Mouse (Mus musculus) adrenal gland, postnatal 14 days (tissue): ENCODE measurements around the gene Ptbp1. TPM values are rescaled to one million over a fixed set of nuclear protein-coding genes. Genes with fewer than 3 reads are reported as not detected.

Source experiments
- microRNA-seq, 2 experiments: library from miRNA; unstranded; fragments of <30 nt; microRNA quantifications; one replicate each; pipeline ENCODE4 v1.2.0; 2021
- total RNA-seq: library from RNA; stranded (reverse); gene quantifications from 2 replicates; pipeline ENCODE4 v1.2.3, GENCODE M21; 2021

Ptbp1 gene
- total RNA-seq, 1 experiment from 2014 or later, result 302 TPM

Small RNA genes lying within 50 kb of the gene (microRNA-seq; reads per million reads assigned to microRNA genes)
- 0 reads per million in 2 experiments for gene Mir6910

Other genes starting within 250 kb of the Ptbp1 start
- gene C2cd4c, start 240.4 kb upstream of the Ptbp1 start, total RNA-seq, result 0.08 and 0.11 TPM in 2 replicates
- gene Shc2, start 216.5 kb upstream of the Ptbp1 start, total RNA-seq, result 4.0 and 4.8 TPM in 2 replicates
- gene Odf3l2, start 208.7 kb upstream of the Ptbp1 start, total RNA-seq, result not detected in 2 replicates
- gene Madcam1, start 189.9 kb upstream of the Ptbp1 start, total RNA-seq, result 6.8 TPM in 1 of 2 replicates, not detected in the other
- gene Tpgs1, start 185.1 kb upstream of the Ptbp1 start, total RNA-seq, result 27.8 and 34.1 TPM in 2 replicates
- gene Cdc34, start 172.2 kb upstream of the Ptbp1 start, total RNA-seq, result 79.1 and 82.4 TPM in 2 replicates
- 0.89 and 1.1 TPM in 2 replicates for gene Gzmm, start 165.4 kb upstream of the Ptbp1 start, total RNA-seq
- 598 and 707 TPM in 2 replicates for gene Bsg, start 149.9 kb upstream of the Ptbp1 start, total RNA-seq
- gene Hcn2, start 137.8 kb upstream of the Ptbp1 start, total RNA-seq, result 7.1 and 10.6 TPM in 2 replicates
- 59.2 and 65.4 TPM in 2 replicates for gene Polrmt, start 107.8 kb upstream of the Ptbp1 start, total RNA-seq
- not detected in 2 replicates for gene Fgf22, start 99.4 kb upstream of the Ptbp1 start, total RNA-seq
- gene Rnf126, start 87.5 kb upstream of the Ptbp1 start, total RNA-seq, result 54.7 and 56.5 TPM in 2 replicates
- gene Fstl3, start 77.2 kb upstream of the Ptbp1 start, total RNA-seq, result 5.5 and 6.4 TPM in 2 replicates
- not detected in 2 replicates for gene Prss57, start 63.5 kb upstream of the Ptbp1 start, total RNA-seq
- 77.9 and 78.3 TPM in 2 replicates for gene Palm, start 60.9 kb upstream of the Ptbp1 start, total RNA-seq
- gene Misp, start 33.4 kb upstream of the Ptbp1 start, total RNA-seq, result 0.26 TPM in 2 replicates
- gene Prtn3, start 20.0 kb downstream of the Ptbp1 start, total RNA-seq, result 1.0 TPM in 1 of 2 replicates, not detected in the other
- gene Plppr3, start 20.2 kb downstream of the Ptbp1 start, total RNA-seq, result 0.93 and 2.2 TPM in 2 replicates
- 0.70 TPM in 1 of 2 replicates, not detected in the other for gene Elane, start 31.8 kb downstream of the Ptbp1 start, total RNA-seq
- 561 and 750 TPM in 2 replicates for gene Cfd, start 36.4 kb downstream of the Ptbp1 start, total RNA-seq
- 32.0 and 38.4 TPM in 2 replicates for gene Med16, start 54.5 kb downstream of the Ptbp1 start, total RNA-seq
- not detected in 2 replicates for gene Gm26602, start 56.4 kb downstream of the Ptbp1 start, total RNA-seq
- gene Kiss1r, start 62.5 kb downstream of the Ptbp1 start, total RNA-seq, result 0.98 and 1.5 TPM in 2 replicates
- 75.8 and 82.8 TPM in 2 replicates for gene R3hdm4, start 66.8 kb downstream of the Ptbp1 start, total RNA-seq
- gene Arid3a, start 72.6 kb downstream of the Ptbp1 start, total RNA-seq, result 5.9 and 6.9 TPM in 2 replicates
- gene Wdr18, start 105.7 kb downstream of the Ptbp1 start, total RNA-seq, result 30.3 and 36.6 TPM in 2 replicates
- not detected in 2 replicates for gene Grin3b, start 116.3 kb downstream of the Ptbp1 start, total RNA-seq
- gene Tmem259, start 129.9 kb downstream of the Ptbp1 start, total RNA-seq, result 141 and 157 TPM in 2 replicates
- 40.2 and 55.9 TPM in 2 replicates for gene Cnn2, start 134.2 kb downstream of the Ptbp1 start, total RNA-seq
- 18.7 and 20.7 TPM in 2 replicates for gene Abca7, start 142.1 kb downstream of the Ptbp1 start, total RNA-seq
- gene Arhgap45, start 162.2 kb downstream of the Ptbp1 start, total RNA-seq, result 6.3 and 27.9 TPM in 2 replicates
- 98.8 and 108 TPM in 2 replicates for gene Polr2e, start 185.4 kb downstream of the Ptbp1 start, total RNA-seq
- 1,329 and 1,354 TPM in 2 replicates for gene Gpx4, start 192.7 kb downstream of the Ptbp1 start, total RNA-seq